Mouse (Mus musculus): Measurements from ENCODE around the gene Ccdc124.

DNA sequence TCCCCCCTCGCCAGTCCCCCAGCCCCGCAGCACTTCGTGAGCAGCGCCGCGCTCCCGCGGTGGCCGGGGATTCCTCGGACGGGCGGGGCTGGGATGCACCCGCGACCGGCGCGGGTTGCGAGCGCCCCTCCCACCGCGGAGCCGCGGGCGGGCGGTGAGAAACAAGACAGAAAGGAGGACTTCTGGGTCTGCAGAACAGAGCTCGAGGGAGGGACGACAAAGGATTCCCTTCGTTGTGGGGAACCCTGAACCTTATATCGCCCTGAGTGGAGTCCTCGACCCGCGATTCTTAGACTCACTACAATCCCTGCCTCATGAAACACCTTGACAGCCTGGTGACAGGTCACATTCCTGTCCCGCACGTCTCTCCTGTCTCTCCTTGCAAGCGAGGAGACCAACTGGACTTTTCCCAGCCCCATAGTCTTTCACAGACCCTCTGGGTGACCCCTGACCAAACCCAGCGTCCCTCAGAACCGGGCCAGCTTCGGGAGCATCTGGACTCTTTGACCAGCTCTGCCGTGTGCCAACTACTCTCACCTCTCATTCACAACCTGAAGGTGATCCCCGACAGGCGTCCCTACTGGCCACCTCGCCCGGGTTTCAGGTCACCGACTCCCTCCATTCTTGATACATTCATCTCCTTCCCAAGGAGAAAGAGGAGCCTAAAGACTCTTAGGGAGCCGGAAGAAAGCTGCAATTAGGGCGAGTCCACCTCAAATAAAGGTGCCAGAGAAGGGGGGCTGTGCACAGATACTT is 9.6 kb downstream of the Ccdc124 start:
- no peak for TF ChIP-seq CTCF (IDR thresholded peaks at IDR 0.05; ENCODE audit: borderline replicate concordance, control insufficient read depth, extremely low read depth, insufficient read depth, low read length, poor library complexity)
- no peak for TF ChIP-seq POLR2A (IDR thresholded peaks at IDR 0.05; ENCODE audit: control insufficient read depth, extremely low read depth, insufficient read depth, low read length, poor library complexity)
